Comparison of ENCODE assay signal across 12 mouse cellular contexts in genomic region chr11:99369229-99369628, GRCm38 (mm10). TPM values are rescaled to one million over a fixed set of nuclear protein-coding genes. Genes with fewer than 3 reads are reported as not detected.
DNase-seq lines count a peak whose midpoint lies in the region.
"Had no signal": no experiment of that assay in that cellular context is flagged by ENCODE, and none has a peak within 500 bp of the region (broad histone marks: within the 10 kb centered on the region; RNA-seq: fewer than 3 reads in every experiment).

No protein-coding gene starts in this region.

- H3K36me3 ChIP-seq in embryonic facial prominence, embryonic 10.5 days (replicated peaks), result no peaks in the 10 kb centered on the region

- H3K4me1 ChIP-seq in embryonic facial prominence, embryonic 10.5 days, result no peaks in the 10 kb centered on the region

- H3K27ac ChIP-seq in embryonic facial prominence, embryonic 10.5 days (replicated peaks), result no peak overlapping the region

- no peaks in the 10 kb centered on the region for H3K27me3 ChIP-seq in embryonic facial prominence, embryonic 10.5 days (replicated peaks; ENCODE audit: low read depth, poor library complexity, severe bottlenecking)

- H3K9me3 ChIP-seq in embryonic facial prominence, embryonic 10.5 days, result no peaks in the 10 kb centered on the region

- H3K4me3 ChIP-seq in embryonic facial prominence, embryonic 10.5 days, result no peak overlapping the region
- H3K4me3 ChIP-seq: erythroblast, embryonic 14.5 days had no signal

- DNase-seq in adrenal gland, postnatal 14 days, result peak; percentile 36
- DNase-seq in adrenal gland, adult 8-10 months, result no peak
- DNase-seq in kidney, postnatal 10 days, result peak; percentile 22
- no peak for DNase-seq in kidney, adult 8-10 months
- peak; percentile 16 for DNase-seq in 416B (ENCODE audit: low read depth)
- DNase-seq in embryonic facial prominence, embryonic 10.5 days (ENCODE audit: low spot score), result peak; percentile 23
- DNase-seq in spleen, adult 18-20 months, result no peak
- DNase-seq in spleen, postnatal 14 days (ENCODE audit: low spot score in 2 of 2), result no peak

- WGBS in embryonic facial prominence, embryonic 10.5 days, result 26% methylated on average over 3 of the region's 3 CpGs

RNA-seq across cellular contexts. Expression of gene Krt28, which starts 5.5 kb away (rescaled TPM):
- total RNA-seq in adrenal gland, postnatal 14 days (2021), result not detected in 2 replicates
- total RNA-seq in adrenal gland, adult 8-10 months (2022), result not detected
- 0.26 and 0.39 TPM in 2 replicates for polyA plus RNA-seq in embryonic facial prominence, embryonic 10.5 days (2016; fragmentation: Nextera tagmentation; extraction: Ambion mirVana)
- polyA plus RNA-seq: erythroblast, embryonic 14.5 days; heart, embryonic 16.5 days had no signal

RNA-seq across cellular contexts. Expression of gene Krt27, which starts 18.3 kb away (rescaled TPM):
- total RNA-seq in adrenal gland, postnatal 14 days (2021), result not detected in 2 replicates
- total RNA-seq in adrenal gland, adult 8-10 months (2022), result not detected
- 0.15 TPM in 1 of 2 replicates, not detected in the other for polyA plus RNA-seq in embryonic facial prominence, embryonic 10.5 days (2016; fragmentation: Nextera tagmentation; extraction: Ambion mirVana)
- total RNA-seq: left cerebral cortex, postnatal 14 days had no signal
- polyA plus RNA-seq: erythroblast, embryonic 14.5 days; heart, embryonic 16.5 days; stomach, embryonic 16.5 days had no signal

RNA-seq across cellular contexts. Expression of gene Krt10, which starts 19.9 kb away (rescaled TPM):
- 4.3 and 5.6 TPM in 2 replicates for total RNA-seq in adrenal gland, postnatal 14 days (2021)
- total RNA-seq in adrenal gland, adult 8-10 months (2022), result 1 to 10 TPM; 4.5 to 9.5 (median 8.0) TPM
- polyA plus RNA-seq in embryonic facial prominence, embryonic 10.5 days (2016; fragmentation: Nextera tagmentation; extraction: Ambion mirVana), result 18.6 and 25.3 TPM in 2 replicates

RNA-seq across cellular contexts. Expression of gene Krt26, which starts 31.5 kb away (rescaled TPM):
- not detected in 2 replicates for total RNA-seq in adrenal gland, postnatal 14 days (2021)
- total RNA-seq in adrenal gland, adult 8-10 months (2022), result not detected
- polyA plus RNA-seq in embryonic facial prominence, embryonic 10.5 days (2016; fragmentation: Nextera tagmentation; extraction: Ambion mirVana), result 0.06 TPM in 1 of 2 replicates, not detected in the other
- polyA plus RNA-seq: erythroblast, embryonic 14.5 days; heart, embryonic 16.5 days; stomach, embryonic 16.5 days had no signal

RNA-seq across cellular contexts. Expression of gene Krt25, which starts 46.5 kb away (rescaled TPM):
- not detected in 2 replicates for total RNA-seq in adrenal gland, postnatal 14 days (2021)
- not detected for total RNA-seq in adrenal gland, adult 8-10 months (2022)
- polyA plus RNA-seq in embryonic facial prominence, embryonic 10.5 days (2016; fragmentation: Nextera tagmentation; extraction: Ambion mirVana), result not detected in 2 replicates
- total RNA-seq: left cerebral cortex, postnatal 14 days had no signal
- polyA plus RNA-seq: erythroblast, embryonic 14.5 days had no signal

Comparison
In these comparisons a context has a peak if more than half of its experiments do, and no peak if none do; other contexts are left out.
1. DNase-seq: peak in adrenal gland, postnatal 14 days (single experiment), kidney, postnatal 10 days (single experiment), 416B (single experiment) and embryonic facial prominence, embryonic 10.5 days (single experiment); none in adrenal gland, adult 8-10 months (single experiment), kidney, adult 8-10 months (0 of 2), spleen, adult 18-20 months (0 of 2) and spleen, postnatal 14 days (0 of 2).